Mouse (Mus musculus): ENCODE measurements at regions not wholly inside any gene's neighbourhood (a gene's known extent, or its start where the extent isn't known, plus 50 kb on each side); places are given as distances from the start of the nearest gene placed in this dataset.

DNA sequence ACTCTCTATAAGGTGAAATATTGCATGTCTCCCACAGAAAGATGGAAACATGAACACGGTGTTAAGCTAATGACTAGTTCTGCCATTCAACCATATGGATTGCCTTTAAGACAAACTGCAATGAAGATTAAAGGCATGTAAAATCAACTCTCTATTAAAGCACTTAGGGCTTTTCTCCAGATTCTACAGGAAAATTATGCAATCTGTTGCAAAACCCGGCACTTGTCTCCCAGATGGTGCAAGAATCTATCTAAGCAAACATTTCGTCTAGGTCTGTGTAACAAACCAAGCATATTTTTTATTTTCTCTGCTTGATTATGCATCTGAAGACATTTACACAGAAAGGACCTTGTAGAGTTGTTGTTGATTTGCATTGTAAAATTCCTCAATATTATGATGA, 1682.9 kb downstream of the Cdh8 start:
- WGBS, result 92% methylated on average over 3 of the region's 3 CpGs
- no peak overlapping the region for H3K4me3 ChIP-seq (ENCODE audit: low read depth, low read length)
- no peaks in the 10 kb centered on the region for H3K36me3 ChIP-seq (ENCODE audit: control insufficient read depth, insufficient read depth, low read length)
- H3K4me1 ChIP-seq (ENCODE audit: control insufficient read depth, insufficient read depth, low read length), result no peaks in the 10 kb centered on the region
- no peak overlapping the region for H3K27ac ChIP-seq (ENCODE audit: low read depth, low read length)
- H3K4me2 ChIP-seq, result no peak overlapping the region
- no peak overlapping the region for H3K9ac ChIP-seq (ENCODE audit: low read length)
- H3K9me3 ChIP-seq (ENCODE audit: control insufficient read depth, low read length), result no peaks in the 10 kb centered on the region
- no peaks in the 10 kb centered on the region for H3K27me3 ChIP-seq (ENCODE audit: control insufficient read depth, insufficient read depth, low read length)
- no peak for ATAC-seq (ENCODE audit: low FRiP score)
- DNase-seq (ENCODE audit: low spot score, missing footprints), result no peak

DNA sequence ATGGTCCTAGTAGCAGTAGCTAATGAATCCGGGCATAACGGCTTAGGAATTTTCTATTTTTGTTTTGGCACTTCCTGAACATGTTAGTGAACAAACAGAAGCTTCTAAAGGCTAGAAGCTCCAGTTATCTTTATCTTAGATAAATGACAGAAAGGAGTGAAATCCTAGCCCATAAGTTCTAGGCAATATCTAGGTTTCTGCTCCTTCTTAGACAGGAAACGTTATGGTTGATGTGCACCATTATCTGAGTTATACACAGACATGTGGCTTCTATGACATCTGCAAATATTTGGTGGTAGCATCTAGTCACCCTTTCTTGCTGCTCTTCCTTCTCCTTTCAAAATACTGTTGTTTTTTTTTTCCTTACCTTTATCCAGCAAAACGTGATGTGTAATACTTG, 1693.6 kb downstream of the Cdh8 start:
- no peak for DNase-seq (ENCODE audit: low spot score, missing footprints)

DNA sequence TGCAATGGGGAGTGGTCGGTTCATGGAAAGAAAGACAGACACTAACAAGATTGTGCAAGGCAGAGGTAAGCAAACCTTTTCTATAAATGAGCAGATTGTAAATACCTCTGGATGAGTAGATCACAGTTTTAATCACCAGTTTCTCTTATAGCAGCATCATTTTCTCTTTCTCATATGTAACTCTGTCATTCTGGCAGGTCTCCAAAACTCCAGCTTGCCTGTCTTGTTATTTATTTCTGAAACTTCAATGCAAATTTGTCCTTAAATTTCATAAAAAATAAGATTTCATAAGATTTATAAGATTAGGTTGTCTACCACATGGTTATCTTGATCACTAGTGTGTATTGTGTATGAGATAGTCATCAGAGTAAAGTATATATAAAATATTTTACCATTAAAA, 1714.6 kb downstream of the Cdh8 start:
- Histone ChIP-seq H3K27me3 (ENCODE audit: control insufficient read depth, insufficient read depth, low read length) (no peaks in the 10 kb centered on the region), H3K4me2 (no peak overlapping the region), H3K36me3 (ENCODE audit: control insufficient read depth, insufficient read depth, low read length) (no peaks in the 10 kb centered on the region), H3K9ac (ENCODE audit: low read length) (no peak overlapping the region), H3K9me3 (ENCODE audit: control insufficient read depth, low read length) (no peaks in the 10 kb centered on the region), H3K4me1 (ENCODE audit: control insufficient read depth, insufficient read depth, low read length) (no peaks in the 10 kb centered on the region), H3K4me3 (ENCODE audit: low read depth, low read length) (no peak overlapping the region), H3K27ac (ENCODE audit: low read depth, low read length) (no peak overlapping the region)
- no peak for ATAC-seq (ENCODE audit: low FRiP score)
- DNase-seq (ENCODE audit: low spot score, missing footprints), result no peak
- 93% methylated on average over 1 of the region's 1 CpGs for WGBS

More for the DNA sequence above, 1693.6 kb downstream of the Cdh8 start:
- Histone ChIP-seq H3K4me2 (no peak overlapping the region), H3K4me1 (ENCODE audit: control insufficient read depth, insufficient read depth, low read length) (no peaks in the 10 kb centered on the region), H3K36me3 (ENCODE audit: control insufficient read depth, insufficient read depth, low read length) (no peaks in the 10 kb centered on the region), H3K27me3 (ENCODE audit: control insufficient read depth, insufficient read depth, low read length) (no peaks in the 10 kb centered on the region), H3K9me3 (ENCODE audit: control insufficient read depth, low read length) (no peaks in the 10 kb centered on the region), H3K27ac (ENCODE audit: low read depth, low read length) (no peak overlapping the region), H3K4me3 (ENCODE audit: low read depth, low read length) (no peak overlapping the region), H3K9ac (ENCODE audit: low read length) (no peak overlapping the region)
- ATAC-seq (ENCODE audit: low FRiP score), result no peak
- WGBS, result 88% methylated on average over 4 of the region's 4 CpGs

DNA sequence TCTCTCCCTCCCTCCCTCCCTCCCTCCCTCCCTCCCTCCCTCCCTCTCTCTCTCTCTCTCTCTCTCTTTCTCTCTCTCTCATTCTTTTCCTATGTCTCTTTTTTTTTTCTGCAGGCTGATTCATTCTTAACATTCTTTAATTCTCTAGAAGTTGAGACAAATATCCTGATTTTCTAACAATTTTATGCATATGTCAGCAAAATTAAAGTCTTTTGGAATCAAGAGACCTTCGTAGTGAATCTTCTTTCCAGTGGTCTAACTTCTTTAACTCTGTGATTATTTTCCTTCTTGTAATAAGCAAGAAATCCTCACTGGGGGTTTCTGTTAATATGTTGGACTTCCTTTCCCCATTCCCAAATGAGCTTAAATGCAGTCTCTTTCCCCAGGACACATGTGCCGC, 1751.9 kb downstream of the Cdh8 start:
- DNase-seq (ENCODE audit: low spot score, missing footprints) (no peak), ATAC-seq (ENCODE audit: low FRiP score) (no peak)
- 90% methylated on average over 2 of the region's 2 CpGs for WGBS
- no peak overlapping the region for H3K27ac ChIP-seq (ENCODE audit: low read depth, low read length)
- H3K27me3 ChIP-seq (ENCODE audit: control insufficient read depth, insufficient read depth, low read length), result no peaks in the 10 kb centered on the region
- H3K36me3 ChIP-seq (ENCODE audit: control insufficient read depth, insufficient read depth, low read length), result no peaks in the 10 kb centered on the region
- no peak overlapping the region for H3K9ac ChIP-seq (ENCODE audit: low read length)
- H3K4me3 ChIP-seq (ENCODE audit: low read depth, low read length), result no peak overlapping the region
- H3K9me3 ChIP-seq (ENCODE audit: control insufficient read depth, low read length), result no peaks in the 10 kb centered on the region
- H3K4me1 ChIP-seq (ENCODE audit: control insufficient read depth, insufficient read depth, low read length), result no peaks in the 10 kb centered on the region
- no peak overlapping the region for H3K4me2 ChIP-seq

DNA sequence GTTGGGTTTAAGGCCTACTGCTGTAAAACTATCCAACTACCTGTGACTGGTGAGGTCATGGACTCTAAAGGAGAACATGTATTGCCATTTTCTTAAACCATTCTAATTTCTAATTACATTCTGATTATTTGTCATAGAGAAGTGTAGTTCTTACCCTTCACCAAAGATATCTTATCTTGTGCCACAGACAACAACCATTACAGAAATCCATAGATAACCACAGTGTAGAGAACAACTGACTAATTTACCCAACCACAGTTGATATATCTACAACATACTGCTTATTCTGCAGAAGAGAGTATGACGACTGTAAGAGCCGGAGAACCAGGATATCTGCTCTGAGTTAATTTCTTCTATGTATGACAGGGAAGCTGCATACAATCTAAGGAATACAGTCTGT, 1754.1 kb downstream of the Cdh8 start:
- ATAC-seq (ENCODE audit: low FRiP score), result no peak
- WGBS, result 96% methylated on average over 2 of the region's 2 CpGs

DNA sequence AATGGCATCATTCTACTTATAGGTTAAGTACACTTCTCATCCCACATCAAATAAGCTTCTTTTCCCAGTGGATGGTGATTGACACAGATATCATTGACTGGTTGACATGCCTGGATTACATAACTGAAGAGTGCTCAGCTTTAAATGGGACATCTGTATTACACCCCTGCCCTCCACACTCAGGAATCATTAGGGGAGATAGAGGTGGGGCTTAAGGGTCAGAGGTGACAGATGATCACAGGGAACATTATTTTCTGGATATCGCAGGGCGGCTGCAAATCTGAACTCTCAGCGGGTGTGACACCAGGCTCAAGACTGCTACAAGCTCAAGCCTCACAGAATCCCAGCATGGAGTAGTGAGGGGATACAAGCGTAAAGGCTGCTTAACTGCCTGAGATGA, 1763.5 kb upstream of the Got2 start:
- H3K27me3 ChIP-seq (ENCODE audit: control insufficient read depth, insufficient read depth, low read length), result no peaks in the 10 kb centered on the region
- peak; percentile 74 for ATAC-seq (ENCODE audit: low FRiP score)
- no peak for DNase-seq (ENCODE audit: low spot score, missing footprints)
- H3K4me1 ChIP-seq (ENCODE audit: control insufficient read depth, insufficient read depth, low read length), result no peaks in the 10 kb centered on the region
- no peaks in the 10 kb centered on the region for H3K36me3 ChIP-seq (ENCODE audit: control insufficient read depth, insufficient read depth, low read length)
- 52% methylated on average over 4 of the region's 4 CpGs for WGBS
- no peak overlapping the region for H3K4me3 ChIP-seq (ENCODE audit: low read depth, low read length)
- no peak overlapping the region for H3K9ac ChIP-seq (ENCODE audit: low read length)
- H3K4me2 ChIP-seq, result no peak overlapping the region
- H3K27ac ChIP-seq (ENCODE audit: low read depth, low read length), result no peak overlapping the region
- no peaks in the 10 kb centered on the region; the same call in 1 of the 2 replicates for H3K9me3 ChIP-seq (ENCODE audit: control insufficient read depth, low read length)

More for the DNA sequence above, 1754.1 kb downstream of the Cdh8 start:
- no peaks in the 10 kb centered on the region for H3K36me3 ChIP-seq (ENCODE audit: control insufficient read depth, insufficient read depth, low read length)
- no peak overlapping the region for H3K27ac ChIP-seq (ENCODE audit: low read depth, low read length)
- no peaks in the 10 kb centered on the region for H3K27me3 ChIP-seq (ENCODE audit: control insufficient read depth, insufficient read depth, low read length)
- DNase-seq (ENCODE audit: low spot score, missing footprints), result no peak
- H3K9ac ChIP-seq (ENCODE audit: low read length), result no peak overlapping the region
- H3K4me3 ChIP-seq (ENCODE audit: low read depth, low read length), result no peak overlapping the region
- H3K9me3 ChIP-seq (ENCODE audit: control insufficient read depth, low read length), result no peaks in the 10 kb centered on the region
- H3K4me2 ChIP-seq, result no peak overlapping the region
- H3K4me1 ChIP-seq (ENCODE audit: control insufficient read depth, insufficient read depth, low read length), result no peaks in the 10 kb centered on the region

DNA sequence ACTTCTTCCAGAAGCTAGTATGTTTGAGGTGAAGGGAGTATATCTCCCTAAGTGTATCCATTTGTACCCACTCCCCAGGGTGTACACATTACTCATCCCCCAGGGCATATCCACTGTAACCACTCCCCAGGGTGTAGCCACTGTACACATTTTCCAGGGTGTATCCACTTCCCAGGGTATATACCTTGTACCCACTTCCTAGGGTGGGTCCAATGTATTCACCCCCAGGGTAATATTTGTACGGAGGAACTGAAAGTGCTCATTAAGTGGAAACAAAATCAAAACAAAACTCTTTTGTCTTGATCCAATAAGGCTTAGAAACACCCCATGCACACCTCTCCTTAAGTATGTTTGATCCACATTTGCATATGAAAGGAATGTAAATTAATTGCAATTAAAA, 1744.6 kb upstream of the Got2 start:
- WGBS, result 31% methylated on average over 1 of the region's 1 CpGs
- Histone ChIP-seq H3K36me3 (ENCODE audit: control insufficient read depth, insufficient read depth, low read length) (no peaks in the 10 kb centered on the region), H3K4me1 (ENCODE audit: control insufficient read depth, insufficient read depth, low read length) (no peaks in the 10 kb centered on the region), H3K9me3 (ENCODE audit: control insufficient read depth, low read length) (no peaks in the 10 kb centered on the region), H3K9ac (ENCODE audit: low read length) (no peak overlapping the region), H3K27ac (ENCODE audit: low read depth, low read length) (no peak overlapping the region), H3K27me3 (ENCODE audit: control insufficient read depth, insufficient read depth, low read length) (no peaks in the 10 kb centered on the region), H3K4me2 (no peak overlapping the region), H3K4me3 (ENCODE audit: low read depth, low read length) (no peak overlapping the region)
- no peak for DNase-seq (ENCODE audit: low spot score, missing footprints)
- ATAC-seq (ENCODE audit: low FRiP score), result 0 out of 2 replicates have a peak, but pooled peaks have one; percentile 48

All from midbrain, embryonic 11.5 days (tissue).